Mouse (Mus musculus) embryonic facial prominence, embryonic 11.5 days (tissue): ENCODE results near the gene Trabd2b. TPM values are rescaled to one million over a fixed set of nuclear protein-coding genes. Genes with fewer than 3 reads are reported as not detected.

ENCODE experiments used
- ATAC-seq: fragments of 200-750 bp; cut with Nextera tagmentation; replicated peaks from 2 replicates; pipeline ENCODE4 v1.8.0; 2017; ENCODE audit warnings: low read depth; ENCODE audit not compliant: insufficient number of reproducible peaks, low FRiP score, low TSS enrichment
- DNase-seq: peaks from one replicate; pipeline ENCODE4 v3.0.0-alpha.2; 2015; ENCODE audit warnings: low spot score
- H3K27ac ChIP-seq: fragments of 300-500 bp; sonication (generic); replicated peaks from 2 replicates; pipeline ENCODE4 v1.5.1; 2014; ENCODE audit warnings: mild to moderate bottlenecking, low read depth, low read length, control low read depth
- H3K27me3 ChIP-seq: fragments of 300-500 bp; sonication (generic); 2 replicates; pipeline ENCODE4 v1.6.1; 2014; ENCODE audit warnings: mild to moderate bottlenecking, low read length, moderate library complexity, mixed read lengths; ENCODE audit not compliant: control insufficient read depth, insufficient read depth
- H3K36me3 ChIP-seq: fragments of 300-500 bp; sonication (generic); replicated peaks from 2 replicates; pipeline ENCODE4 v1.6.1; 2014; ENCODE audit warnings: low read depth, mild to moderate bottlenecking, low read length, moderate library complexity, mixed read lengths; ENCODE audit not compliant: control insufficient read depth, insufficient read depth
- H3K4me1 ChIP-seq: fragments of 300-500 bp; sonication (generic); 2 replicates; pipeline ENCODE4 v1.6.1; 2014; ENCODE audit warnings: low read length, mixed read lengths; ENCODE audit not compliant: control insufficient read depth, insufficient read depth
- H3K4me2 ChIP-seq: fragments of 300-500 bp; sonication (generic); 2 replicates; pipeline ENCODE4 v1.6.1; 2014; ENCODE audit warnings: low read depth, mild to moderate bottlenecking, control low read depth, low read length, moderate library complexity
- H3K4me3 ChIP-seq: fragments of 300-500 bp; sonication (generic); 2 replicates; pipeline ENCODE4 v1.5.1; 2014; ENCODE audit warnings: low read depth, low read length, control low read depth
- H3K9ac ChIP-seq: fragments of 300-500 bp; sonication (generic); replicated peaks from 2 replicates; pipeline ENCODE4 v1.6.1; 2014; ENCODE audit warnings: mild to moderate bottlenecking, control low read depth, low read length
- H3K9me3 ChIP-seq: fragments of 300-500 bp; sonication (generic); replicated peaks from 2 replicates; pipeline ENCODE4 v1.6.1; 2016; ENCODE audit warnings: mild to moderate bottlenecking, low read length, inconsistent platforms, mixed read lengths; ENCODE audit not compliant: control insufficient read depth
- WGBS: fragments of 180-500 bp; shearing (Covaris S2); extraction: QIAGEN DNeasy Blood & Tissue Kit; methylation state at CpG from one replicate; pipeline ENCODE4 v1.1.7; 2014; 5-methylcytosine and 5-hydroxymethylcytosine counted together
- polyA plus RNA-seq: library from polyadenylated mRNA; unstranded; fragments of >200 nt; fragmentation: Nextera tagmentation; extraction: Ambion mirVana; gene quantifications from 2 replicates; pipeline ENCODE4 v1.2.1, GENCODE M21; 2014

Gene Trabd2b
- polyA plus RNA-seq, 1 experiment from 2014 or later, result 0.65 TPM

DNA sequence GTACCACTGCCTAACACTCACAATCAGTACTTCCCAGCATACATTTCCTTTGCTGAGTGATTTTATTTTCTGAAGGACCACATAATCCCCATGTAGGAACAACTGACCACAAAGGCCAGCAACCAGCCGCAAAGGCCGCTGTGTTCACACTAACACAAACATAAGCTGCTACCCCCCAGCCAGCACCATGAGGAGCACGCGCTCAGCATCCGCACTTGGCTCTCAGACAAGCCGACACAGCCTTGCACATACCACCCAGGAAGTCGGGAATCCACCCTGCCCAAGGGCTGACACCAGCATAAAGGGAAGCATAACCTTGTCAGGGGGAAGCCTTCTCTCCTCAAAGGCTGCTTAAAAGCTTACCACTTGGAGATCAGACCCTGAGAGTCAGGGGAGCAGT lies 38.7 kb upstream of the Trabd2b start:
- Histone ChIP-seq H3K4me2 (no peak overlapping the region), H3K36me3 (no peaks in the 10 kb centered on the region), H3K4me3 (no peak overlapping the region), H3K9ac (no peak overlapping the region), H3K27ac (no peak overlapping the region), H3K9me3 (no peaks in the 10 kb centered on the region), H3K4me1 (no peaks in the 10 kb centered on the region), H3K27me3 (no peaks in the 10 kb centered on the region)
- DNase-seq, result no peak
- WGBS, result 52% methylated on average over 7 of the region's 7 CpGs
- ATAC-seq, result no peak

DNA sequence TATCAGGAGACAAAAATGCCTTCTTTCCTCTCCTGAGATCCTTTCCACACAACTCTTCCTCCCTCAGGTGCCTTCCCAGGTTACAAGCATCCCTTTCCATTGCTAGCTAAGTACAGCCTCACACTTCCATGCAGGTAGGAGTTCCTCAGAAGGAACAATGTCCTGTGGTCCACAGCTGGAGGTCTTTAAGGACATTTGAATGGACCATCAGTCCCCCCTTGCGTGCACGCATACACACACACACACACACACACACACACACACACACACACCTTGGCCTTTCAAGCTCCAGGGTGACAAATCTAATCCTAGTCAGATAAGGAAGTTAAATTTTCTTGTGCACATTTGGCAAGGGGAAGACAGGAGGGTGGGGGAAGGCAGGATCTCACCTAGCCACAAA lies 36.9 kb upstream of the Trabd2b start:
- Histone ChIP-seq H3K36me3 (no peaks in the 10 kb centered on the region), H3K4me2 (no peak overlapping the region), H3K4me1 (no peaks in the 10 kb centered on the region), H3K4me3 (no peak overlapping the region), H3K9ac (no peak overlapping the region), H3K9me3 (no peaks in the 10 kb centered on the region), H3K27me3 (no peaks in the 10 kb centered on the region), H3K27ac (no peak overlapping the region)
- ATAC-seq (no peak), DNase-seq (no peak)
- WGBS, result 76% methylated on average over 2 of the region's 2 CpGs

DNA sequence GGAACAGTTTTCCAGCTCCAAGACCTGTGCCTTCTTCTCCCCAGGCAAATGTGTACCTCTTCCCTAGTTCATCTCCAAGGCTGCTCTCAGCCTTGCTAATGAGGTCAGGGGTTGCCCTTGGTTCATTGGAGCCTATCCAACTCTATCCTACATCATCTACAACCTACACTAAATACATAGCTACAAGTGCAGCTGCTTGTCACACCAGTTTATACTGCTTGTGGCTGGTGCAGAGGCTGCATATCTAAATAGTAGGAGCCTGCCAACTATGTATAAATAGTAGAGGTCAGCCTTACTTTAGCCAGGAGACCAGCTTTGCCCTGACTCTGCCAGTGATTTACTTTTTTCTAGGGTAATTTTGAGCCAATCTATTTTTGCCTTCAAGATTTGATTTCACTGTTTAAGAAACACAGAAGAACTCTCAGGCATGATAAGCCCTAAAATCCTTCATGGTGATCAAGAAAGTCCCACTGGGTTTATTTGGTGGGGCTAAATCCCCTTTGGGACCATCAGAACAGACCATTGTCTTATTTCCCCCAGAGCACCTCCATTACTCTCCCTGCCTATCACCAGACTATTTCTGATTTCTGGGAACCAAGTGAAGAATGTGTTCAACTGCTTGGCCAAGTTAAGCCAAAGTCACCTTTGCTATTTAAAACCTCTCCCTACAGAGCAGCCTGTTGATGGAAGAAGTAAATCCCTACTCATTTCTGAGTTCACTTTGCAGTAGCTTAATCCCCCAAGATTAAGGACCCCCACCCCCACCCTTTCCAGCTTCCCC lies 35.4 kb upstream of the Trabd2b start:
- no peaks in the 10 kb centered on the region for H3K4me1 ChIP-seq
- DNase-seq (no peak), ATAC-seq (no peak)
- no peaks in the 10 kb centered on the region for H3K27me3 ChIP-seq
- no peaks in the 10 kb centered on the region for H3K9me3 ChIP-seq
- H3K36me3 ChIP-seq, result no peaks in the 10 kb centered on the region
- no peak overlapping the region for H3K4me2 ChIP-seq
- H3K27ac ChIP-seq, result no peak overlapping the region
- H3K4me3 ChIP-seq, result no peak overlapping the region
- no peak overlapping the region for H3K9ac ChIP-seq

DNA sequence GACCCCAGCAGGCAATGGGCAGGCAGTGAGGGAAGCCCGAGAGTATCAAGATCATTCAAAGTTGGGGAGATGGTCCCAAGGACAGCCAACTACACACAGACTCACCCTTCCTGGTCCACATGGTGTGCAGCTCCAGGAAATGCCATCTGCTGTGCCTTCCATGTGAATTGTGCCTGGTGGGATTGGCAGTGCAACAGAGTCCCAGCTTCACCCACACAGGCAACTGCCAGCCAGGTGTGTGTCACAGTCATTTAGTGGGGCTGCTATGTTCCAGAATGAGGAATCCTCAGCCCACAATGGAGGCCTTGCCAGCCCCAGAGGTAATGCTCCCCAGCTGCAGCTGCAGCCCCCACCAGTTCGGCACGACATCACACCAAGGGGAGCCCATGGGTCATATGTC lies 33.8 kb upstream of the Trabd2b start:
- DNase-seq (no peak), ATAC-seq (no peak)
- WGBS, result 77% methylated on average over 3 of the region's 3 CpGs
- Histone ChIP-seq H3K4me2 (no peak overlapping the region), H3K9me3 (no peaks in the 10 kb centered on the region), H3K36me3 (no peaks in the 10 kb centered on the region), H3K27ac (no peak overlapping the region), H3K4me3 (no peak overlapping the region), H3K9ac (no peak overlapping the region), H3K27me3 (no peaks in the 10 kb centered on the region), H3K4me1 (no peaks in the 10 kb centered on the region)

DNA sequence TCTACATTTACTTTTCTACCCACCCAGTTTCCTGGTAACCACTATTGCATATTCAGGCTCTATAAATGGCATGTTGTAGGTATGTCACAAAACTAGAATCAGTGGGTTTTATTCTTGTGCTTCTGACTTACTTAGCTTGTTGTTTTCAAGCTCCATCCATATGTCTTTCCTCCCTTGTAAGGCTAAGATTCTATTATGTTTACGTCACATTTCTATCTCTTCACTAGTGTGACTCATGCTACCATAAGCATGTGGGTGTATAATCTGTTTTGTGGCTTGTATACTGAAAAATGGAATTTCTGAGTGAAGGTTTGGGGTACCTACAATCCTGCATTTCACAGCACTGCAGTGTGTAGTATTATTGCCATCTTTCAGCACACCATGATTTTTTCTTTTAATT lies 32.2 kb upstream of the Trabd2b start:
- H3K4me3 ChIP-seq, result no peak overlapping the region
- H3K9ac ChIP-seq, result no peak overlapping the region
- DNase-seq (no peak), ATAC-seq (no peak)
- no peak overlapping the region for H3K27ac ChIP-seq
- H3K4me1 ChIP-seq, result no peaks in the 10 kb centered on the region
- H3K4me2 ChIP-seq, result no peak overlapping the region
- no peaks in the 10 kb centered on the region for H3K27me3 ChIP-seq
- H3K36me3 ChIP-seq, result no peaks in the 10 kb centered on the region
- H3K9me3 ChIP-seq, result no peaks in the 10 kb centered on the region
- WGBS, result 87% methylated on average over 1 of the region's 1 CpGs

DNA sequence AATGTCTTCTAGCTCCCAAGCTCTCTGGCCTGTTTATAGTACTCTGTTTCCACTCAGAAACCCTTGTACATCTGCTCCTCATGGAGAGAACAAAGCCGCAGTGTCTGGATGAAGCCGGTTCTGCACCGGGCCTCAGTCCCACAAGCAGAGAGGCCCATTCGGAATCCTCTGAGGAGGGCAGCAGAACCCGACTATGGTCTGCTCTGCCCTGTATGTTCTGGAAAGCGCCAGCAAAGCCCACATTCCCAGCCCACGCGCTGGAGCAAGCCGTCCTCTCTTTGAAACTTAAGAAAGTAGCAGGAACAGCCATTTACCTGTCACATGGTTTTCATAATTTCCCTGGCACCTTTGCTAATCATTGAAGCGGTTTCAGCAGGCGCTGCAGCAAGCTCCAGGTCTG lies 29.0 kb upstream of the Trabd2b start:
- Histone ChIP-seq H3K9ac (no peak overlapping the region), H3K4me1 (no peaks in the 10 kb centered on the region), H3K4me3 (no peak overlapping the region), H3K36me3 (no peaks in the 10 kb centered on the region), H3K4me2 (no peak overlapping the region), H3K9me3 (no peaks in the 10 kb centered on the region), H3K27me3 (no peaks in the 10 kb centered on the region), H3K27ac (no peak overlapping the region)
- DNase-seq (no peak), ATAC-seq (no peak)
- 65% methylated on average over 11 of the region's 11 CpGs for WGBS

DNA sequence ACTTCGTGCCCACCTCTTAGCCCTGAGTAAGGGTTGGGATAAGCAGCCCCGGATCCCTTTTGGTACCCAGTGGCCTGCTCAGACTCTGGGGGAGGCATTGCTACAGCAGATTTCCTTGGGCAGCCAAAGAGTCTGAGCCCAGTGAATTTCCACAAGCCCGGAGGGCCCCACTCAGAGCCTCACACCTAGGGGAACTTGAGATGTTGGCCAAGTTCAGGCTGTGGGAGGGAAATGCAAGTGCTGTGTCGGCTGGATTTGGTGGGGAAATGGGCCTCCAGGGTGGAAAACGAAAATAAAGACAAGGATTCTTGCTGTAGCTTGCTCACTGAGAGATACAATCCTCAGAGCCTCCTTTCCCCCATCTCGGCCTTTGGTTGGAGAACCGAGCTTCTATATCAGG lies 28.0 kb upstream of the Trabd2b start:
- no peak overlapping the region for H3K4me3 ChIP-seq
- 76% methylated on average over 7 of the region's 7 CpGs for WGBS
- H3K4me1 ChIP-seq, result no peaks in the 10 kb centered on the region
- no peak overlapping the region for H3K9ac ChIP-seq
- H3K4me2 ChIP-seq, result no peak overlapping the region
- H3K27me3 ChIP-seq, result no peaks in the 10 kb centered on the region
- H3K36me3 ChIP-seq, result no peaks in the 10 kb centered on the region
- H3K9me3 ChIP-seq, result no peaks in the 10 kb centered on the region
- no peak overlapping the region for H3K27ac ChIP-seq
- DNase-seq, result no peak
- ATAC-seq, result no peak

DNA sequence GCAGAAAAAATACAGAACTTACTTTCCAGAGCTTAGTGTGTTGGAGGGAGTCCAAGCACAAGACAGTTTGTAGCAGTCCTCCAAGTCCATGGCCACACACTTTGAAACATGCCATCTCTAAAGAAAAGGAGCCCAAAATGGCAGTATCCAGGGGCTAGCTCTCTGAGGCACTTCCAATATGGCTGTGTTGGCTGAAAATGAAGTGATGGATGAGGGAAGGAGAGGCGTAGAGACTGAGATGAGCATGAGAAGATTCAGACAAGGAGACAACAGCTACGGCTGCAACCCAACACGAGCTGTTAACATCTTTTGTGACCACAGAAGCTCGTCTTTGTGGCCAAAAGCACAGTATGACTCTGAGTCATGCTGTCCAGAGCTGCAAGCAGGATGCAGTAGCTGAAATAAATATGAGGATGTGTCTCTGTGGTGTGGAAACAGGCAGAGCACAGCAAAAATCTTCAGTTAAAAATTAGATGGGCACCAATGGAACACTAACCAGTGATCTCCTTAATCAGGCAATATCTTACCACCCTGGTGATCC lies 27.0 kb upstream of the Trabd2b start:
- 80% methylated on average over 4 of the region's 4 CpGs for WGBS
- Histone ChIP-seq H3K27ac (no peak overlapping the region), H3K9me3 (no peaks in the 10 kb centered on the region), H3K9ac (no peak overlapping the region), H3K4me1 (no peaks in the 10 kb centered on the region), H3K4me3 (no peak overlapping the region), H3K27me3 (no peaks in the 10 kb centered on the region), H3K36me3 (no peaks in the 10 kb centered on the region), H3K4me2 (no peak overlapping the region)
- no peak for ATAC-seq
- DNase-seq, result no peak
